In the genomic region with DNA sequence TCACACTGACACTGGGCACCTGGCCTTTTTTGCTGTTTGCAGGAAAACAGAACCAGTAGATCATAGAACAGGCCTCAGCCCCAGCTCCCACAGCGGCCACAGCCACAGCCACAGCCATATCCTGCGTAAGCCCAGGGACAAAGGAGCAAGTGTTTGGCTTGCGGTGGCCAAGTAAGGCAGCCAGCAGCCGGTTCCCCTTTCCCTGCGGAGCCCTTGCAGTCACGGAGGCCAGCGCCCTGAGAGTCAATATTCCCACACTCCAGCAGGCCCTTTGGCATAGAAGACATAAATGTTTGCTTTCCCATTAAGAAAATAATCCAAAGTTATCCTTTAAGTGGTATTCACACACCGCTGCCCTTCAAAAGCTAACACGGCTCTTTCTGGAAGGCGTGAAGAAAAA, we compare ENCODE assay signal across 8 mouse cellular contexts.
A peak's percentile ranks its signal among the peaks of the same experiment; 100 is the strongest.
DNase-seq lines count a peak whose midpoint lies in the region.

No protein-coding gene starts in this region.

- peak; percentile 34 to 51 for DNase-seq in adrenal gland, adult (ENCODE audit: inconsistent age in 2 of 2, low spot score in 1 of 2)
- no peak for DNase-seq in adrenal gland, adult 18-20 months (ENCODE audit: low spot score in 2 of 2)
- peak; percentile 2 for DNase-seq in ES-CJ7 (ENCODE audit: low read depth, low spot score)
- DNase-seq in heart, postnatal 10 days = peak; percentile 48 to 55
- peak; percentile 83 to 89 for DNase-seq in lung, adult 18-20 months
- DNase-seq in layer of hippocampus, postnatal 36 days = no peak
- no peak for DNase-seq in left cerebral cortex, adult 11 months (ENCODE audit: low spot score)
- DNase-seq in thymus, adult 18-20 months = no peak

- intact Hi-C loops in heart, postnatal 10 days (cut with DNase I) = no loop called here

Comparison
In these comparisons a context has a peak if more than half of its experiments do, and no peak if none do; other contexts are left out.
1. DNase-seq: peak in adrenal gland, adult (2 of 2), ES-CJ7 (single experiment), heart, postnatal 10 days (2 of 2) and lung, adult 18-20 months (2 of 2); none in adrenal gland, adult 18-20 months (0 of 2), layer of hippocampus, postnatal 36 days (0 of 2), left cerebral cortex, adult 11 months (single experiment) and thymus, adult 18-20 months (0 of 2).